Comparison of ENCODE assay signal across 22 mouse cellular contexts in the genomic region with DNA sequence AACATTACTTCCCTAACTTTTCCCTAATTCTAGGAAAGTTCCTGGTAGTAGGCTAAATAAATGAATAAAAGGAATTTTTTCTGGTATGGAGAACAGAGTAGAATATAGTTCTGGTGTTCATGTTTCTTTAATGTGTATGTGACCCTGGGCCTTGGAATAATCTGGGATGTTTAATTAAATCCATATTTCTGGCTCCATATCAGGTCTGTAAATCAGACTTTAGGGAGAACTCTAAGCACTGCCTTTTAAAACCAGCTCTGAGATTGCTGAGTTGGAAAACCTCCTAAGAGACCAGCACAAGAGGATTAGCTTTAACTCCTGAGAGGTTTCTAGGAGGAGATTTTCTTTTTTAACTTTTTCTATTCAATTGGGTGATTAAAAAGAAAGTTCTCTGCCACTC. TPM values are rescaled to one million over a fixed set of nuclear protein-coding genes. Genes with fewer than 3 reads are reported as not detected.
A peak's percentile ranks its signal among the peaks of the same experiment; 100 is the strongest.
DNase-seq lines count a peak whose midpoint lies in the region; ATAC-seq and TF ChIP-seq lines count a peak whose summit lies in the region.
"Had no signal": no experiment of that assay in that cellular context is flagged by ENCODE, and none has a peak within 500 bp of the region (broad histone marks: within the 10 kb centered on the region; RNA-seq: fewer than 3 reads in every experiment).

No protein-coding gene starts in this region.

- no peaks in the 10 kb centered on the region for H3K27me3 ChIP-seq in limb, embryonic 13.5 days
- no peaks in the 10 kb centered on the region for H3K27me3 ChIP-seq in limb, embryonic 10.5 days (ENCODE audit: low read depth, poor library complexity, severe bottlenecking)
- no peaks in the 10 kb centered on the region for H3K27me3 ChIP-seq in embryonic facial prominence, embryonic 13.5 days
- no peaks in the 10 kb centered on the region for H3K27me3 ChIP-seq in limb, embryonic 14.5 days (ENCODE audit: control insufficient read depth, insufficient read depth, low read length)
- H3K27me3 ChIP-seq: embryonic facial prominence, embryonic 12.5 days; forebrain, embryonic 13.5 days; forebrain, embryonic 15.5 days had no signal

- no peak overlapping the region for H3K4me3 ChIP-seq in limb, embryonic 13.5 days
- no peak overlapping the region for H3K4me3 ChIP-seq in limb, embryonic 10.5 days
- no peak overlapping the region for H3K4me3 ChIP-seq in embryonic facial prominence, embryonic 13.5 days
- no peak overlapping the region for H3K4me3 ChIP-seq in limb, embryonic 14.5 days (replicated peaks; ENCODE audit: low read length)
- H3K4me3 ChIP-seq: embryonic facial prominence, embryonic 12.5 days; forebrain, embryonic 13.5 days; forebrain, embryonic 15.5 days had no signal

- no peak overlapping the region for H3K27ac ChIP-seq in limb, embryonic 13.5 days
- no peak overlapping the region for H3K27ac ChIP-seq in limb, embryonic 10.5 days
- peak overlapping the region; percentile 48; the same call in 1 of the 2 replicates for H3K27ac ChIP-seq in embryonic facial prominence, embryonic 13.5 days
- no peak overlapping the region for H3K27ac ChIP-seq in limb, embryonic 14.5 days (replicated peaks; ENCODE audit: low read depth, low read length)
- H3K27ac ChIP-seq: embryonic facial prominence, embryonic 12.5 days; forebrain, embryonic 13.5 days; forebrain, embryonic 15.5 days had no signal

- H3K4me2 ChIP-seq in limb, embryonic 13.5 days (replicated peaks): no peak overlapping the region
- no peak overlapping the region for H3K4me2 ChIP-seq in embryonic facial prominence, embryonic 13.5 days
- no peak overlapping the region for H3K4me2 ChIP-seq in limb, embryonic 14.5 days (replicated peaks; ENCODE audit: low read depth, low read length, severe bottlenecking)
- H3K4me2 ChIP-seq: embryonic facial prominence, embryonic 12.5 days; forebrain, embryonic 13.5 days; forebrain, embryonic 15.5 days had no signal

- no peaks in the 10 kb centered on the region for H3K36me3 ChIP-seq in limb, embryonic 13.5 days
- H3K36me3 ChIP-seq in limb, embryonic 10.5 days: no peaks in the 10 kb centered on the region
- H3K36me3 ChIP-seq in embryonic facial prominence, embryonic 13.5 days: no peaks in the 10 kb centered on the region
- no peaks in the 10 kb centered on the region for H3K36me3 ChIP-seq in limb, embryonic 14.5 days (ENCODE audit: control insufficient read depth, insufficient read depth, low read length)
- H3K36me3 ChIP-seq: embryonic facial prominence, embryonic 12.5 days; forebrain, embryonic 15.5 days had no signal

- no peak overlapping the region for H3K9ac ChIP-seq in limb, embryonic 13.5 days
- H3K9ac ChIP-seq in embryonic facial prominence, embryonic 13.5 days: no peak overlapping the region
- no peak overlapping the region for H3K9ac ChIP-seq in limb, embryonic 14.5 days (ENCODE audit: low read depth, low read length, severe bottlenecking)
- H3K9ac ChIP-seq: embryonic facial prominence, embryonic 12.5 days; forebrain, embryonic 13.5 days; forebrain, embryonic 15.5 days; forebrain, postnatal 0 days had no signal

- no peak for DNase-seq in limb, embryonic 10.5 days (ENCODE audit: low spot score)
- peak; percentile 52 for DNase-seq in limb, embryonic 14.5 days (ENCODE audit: low spot score)
- DNase-seq in c-Kit-positive CD71-positive TER-119-positive erythroid progenitor cells, embryonic 14.5 days (ENCODE audit: low spot score): no peak
- no peak for DNase-seq in heart, adult 8-10 months (ENCODE audit: low spot score)
- DNase-seq: adrenal gland, adult 8-10 months; adrenal gland, postnatal 14 days; adrenal gland, postnatal 36 days; cerebellum, adult 11 months; cerebellum, adult 18-20 months; cerebellum, adult 9-10 months; cerebellum, postnatal 10 days; cerebellum, postnatal 25 days; forebrain, postnatal 0 days had no signal

- H3K4me1 ChIP-seq in limb, embryonic 13.5 days: no peaks in the 10 kb centered on the region
- H3K4me1 ChIP-seq in limb, embryonic 10.5 days: no peaks in the 10 kb centered on the region
- H3K4me1 ChIP-seq in embryonic facial prominence, embryonic 13.5 days: no peaks in the 10 kb centered on the region
- H3K4me1 ChIP-seq in limb, embryonic 14.5 days (ENCODE audit: control insufficient read depth, insufficient read depth, low read length): no peaks in the 10 kb centered on the region
- H3K4me1 ChIP-seq: embryonic facial prominence, embryonic 12.5 days; forebrain, embryonic 13.5 days; forebrain, embryonic 15.5 days had no signal

- ATAC-seq in limb, embryonic 13.5 days (ENCODE audit: low FRiP score, low read depth): peak; percentile 36; the same call in 1 of the 2 replicates
- ATAC-seq in embryonic facial prominence, embryonic 13.5 days (ENCODE audit: insufficient number of reproducible peaks, insufficient read depth, low FRiP score, low TSS enrichment, low read depth): no peak
- peak; percentile 75 for ATAC-seq in limb, embryonic 14.5 days (ENCODE audit: low FRiP score, low read depth)
- ATAC-seq: activated CD4-positive, CD25-positive, alpha-beta regulatory T cell, adult 4 months; forebrain, embryonic 13.5 days; forebrain, embryonic 15.5 days; forebrain, postnatal 0 days; Patski had no signal

- H3K9me3 ChIP-seq in limb, embryonic 13.5 days: no peaks in the 10 kb centered on the region
- H3K9me3 ChIP-seq in limb, embryonic 10.5 days (replicated peaks): no peaks in the 10 kb centered on the region
- no peaks in the 10 kb centered on the region for H3K9me3 ChIP-seq in embryonic facial prominence, embryonic 13.5 days
- H3K9me3 ChIP-seq in limb, embryonic 14.5 days (ENCODE audit: control insufficient read depth, low read length): no peaks in the 10 kb centered on the region
- H3K9me3 ChIP-seq: embryonic facial prominence, embryonic 12.5 days; forebrain, embryonic 13.5 days; forebrain, embryonic 15.5 days had no signal

- TF ChIP-seq POLR2A in limb, embryonic 14.5 days (IDR thresholded peaks at IDR 0.05; ENCODE audit: borderline replicate concordance, extremely low read depth, insufficient read depth, insufficient read length): no peak

RNA-seq across cellular contexts. Expression of gene Sp8, which starts 36.7 kb away (rescaled TPM):
- polyA plus RNA-seq in limb, embryonic 13.5 days (2015; fragmentation: Nextera tagmentation; extraction: Ambion mirVana): 2.2 and 2.9 TPM in 2 replicates
- 5.3 and 5.8 TPM in 2 replicates for polyA plus RNA-seq in limb, embryonic 10.5 days (2016; fragmentation: Nextera tagmentation; extraction: Ambion mirVana)
- 3.2 and 5.2 TPM in 2 replicates for polyA plus RNA-seq in embryonic facial prominence, embryonic 13.5 days (2015; fragmentation: Nextera tagmentation; extraction: Ambion mirVana)
- polyA plus RNA-seq in limb, embryonic 14.5 days (2012; rRNA removed): 1.7 and 2.0 TPM in 2 replicates
- polyA plus RNA-seq in limb, embryonic 14.5 days (2014; fragmentation: Nextera tagmentation; extraction: Ambion mirVana): 3.8 and 4.1 TPM in 2 replicates
- total RNA-seq in heart, adult 8-10 months (2022): not detected
- total RNA-seq: adrenal gland, adult 18-20 months; adrenal gland, adult 8-10 months; adrenal gland, postnatal 14 days; adrenal gland, postnatal 36 days; MEL had no signal
- polyA plus RNA-seq: activated CD4-positive, CD25-positive, alpha-beta regulatory T cell, adult 4 months had no signal
